Mouse (Mus musculus) heart, embryonic 13.5 days (tissue): ENCODE results near the gene Nav1. TPM values are rescaled to one million over a fixed set of nuclear protein-coding genes. Genes with fewer than 3 reads are reported as not detected.

Source experiments
- ATAC-seq: fragments of 200-750 bp; cut with Nextera tagmentation; 2 replicates; pipeline ENCODE4 v1.8.0; 2017; ENCODE audit warnings: moderate TSS enrichment; ENCODE audit not compliant: insufficient number of reproducible peaks, low FRiP score, low TSS enrichment; ENCODE audit errors: extremely low read depth
- H3K27ac ChIP-seq: fragments of 300-500 bp; sonication (generic); replicated peaks from 2 replicates; pipeline ENCODE4 v1.5.1; 2015; ENCODE audit warnings: moderate library complexity, mild to moderate bottlenecking, inconsistent platforms
- H3K27me3 ChIP-seq: fragments of 300-500 bp; sonication (generic); replicated peaks from 2 replicates; pipeline ENCODE4 v1.6.1; 2015; ENCODE audit warnings: mild to moderate bottlenecking, inconsistent platforms
- H3K36me3 ChIP-seq: fragments of 300-500 bp; sonication (generic); 2 replicates; pipeline ENCODE4 v1.6.1; 2015; ENCODE audit warnings: mild to moderate bottlenecking, inconsistent platforms
- H3K4me1 ChIP-seq: fragments of 300-500 bp; sonication (generic); 2 replicates; pipeline ENCODE4 v1.6.1; 2015; ENCODE audit warnings: inconsistent platforms
- H3K4me2 ChIP-seq: fragments of 300-500 bp; sonication (generic); 2 replicates; pipeline ENCODE4 v1.6.1; 2015; ENCODE audit warnings: inconsistent platforms, mild to moderate bottlenecking, moderate library complexity
- H3K4me3 ChIP-seq: fragments of 300-500 bp; sonication (generic); 2 replicates; pipeline ENCODE4 v1.5.1; 2015; ENCODE audit warnings: moderate library complexity, mild to moderate bottlenecking, inconsistent platforms
- H3K9ac ChIP-seq: fragments of 300-500 bp; sonication (generic); 2 replicates; pipeline ENCODE4 v1.6.1; 2015; ENCODE audit warnings: inconsistent platforms, mild to moderate bottlenecking, moderate library complexity
- H3K9me3 ChIP-seq: fragments of 300-500 bp; sonication (generic); 2 replicates; pipeline ENCODE4 v1.6.1; 2016; ENCODE audit warnings: inconsistent platforms
- WGBS: fragments of 180-500 bp; shearing (Covaris S2); methylation state at CpG from one replicate; pipeline ENCODE4 v1.1.7; 2015; ENCODE audit warnings: mixed read lengths; 5-methylcytosine and 5-hydroxymethylcytosine counted together
- polyA plus RNA-seq: library from polyadenylated mRNA; unstranded; fragments of >200 nt; fragmentation: Nextera tagmentation; extraction: Ambion mirVana; gene quantifications from 2 replicates; pipeline ENCODE4 v1.2.1, GENCODE M21; 2015

Nav1 gene
- polyA plus RNA-seq = 24.6 and 25.6 TPM in 2 replicates

DNA sequence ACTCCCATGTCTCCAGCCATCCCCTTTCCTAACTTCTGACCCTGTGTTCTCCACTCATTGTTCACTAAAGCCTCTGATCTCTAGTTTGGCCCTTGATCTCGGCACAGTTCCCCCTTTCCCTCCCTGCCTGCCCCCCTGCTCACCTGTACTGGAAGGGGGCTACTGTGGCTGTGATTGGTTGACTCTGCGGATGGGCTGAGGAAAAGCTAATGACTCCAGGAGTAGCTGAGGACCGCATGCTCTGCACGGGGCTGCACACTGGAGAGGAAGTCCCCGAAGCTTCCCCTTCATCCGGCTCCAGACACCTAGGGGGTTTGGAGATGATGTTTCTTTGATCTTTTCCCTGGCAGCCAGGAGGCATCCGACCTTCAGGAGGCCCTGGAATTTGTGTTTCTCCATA lies at the start of gene Nav1:
Gene Nav1, minus strand, starts transcription at position 277 of the 400 bp plus-strand sequence.
- H3K4me3 ChIP-seq = no peak within 1 kb of the TSS
- H3K27ac ChIP-seq = no peak within 1 kb of the TSS
- peaks cover 15% of the 10 kb centered on the region for H3K4me1 ChIP-seq
- no peak for ATAC-seq
- no peaks in the 10 kb centered on the region for H3K27me3 ChIP-seq
- WGBS = 41% methylated on average over 7 of the region's 7 CpGs
- H3K9me3 ChIP-seq = no peaks in the 10 kb centered on the region
- no peak within 1 kb of the TSS for H3K9ac ChIP-seq
- H3K4me2 ChIP-seq = no peak within 1 kb of the TSS
- H3K36me3 ChIP-seq = peaks cover 12% of the 10 kb centered on the region

DNA sequence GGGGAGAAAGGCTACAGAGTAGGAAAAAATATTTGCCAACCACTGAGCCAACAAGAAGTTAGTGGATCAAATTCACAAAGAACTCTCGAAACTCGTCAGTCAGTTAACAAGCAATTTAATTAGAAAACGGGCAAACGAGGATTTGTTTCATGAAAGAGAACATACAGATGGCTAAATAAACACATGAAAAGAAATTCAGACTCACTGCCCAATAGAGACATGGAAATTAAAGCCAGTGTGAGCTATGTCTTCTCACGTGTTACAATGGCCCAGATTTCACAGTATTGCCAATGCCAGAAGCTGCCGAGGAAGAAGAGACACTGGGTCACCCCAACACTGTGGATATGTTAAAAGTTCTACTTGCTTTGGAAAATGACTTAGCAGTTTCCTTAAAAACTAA lies 46.8 kb upstream of the Nav1 start:
- ATAC-seq = no peak
- Histone ChIP-seq H3K9ac (no peak overlapping the region), H3K36me3 (peaks cover 40% of the 10 kb centered on the region), H3K9me3 (peaks cover 12% of the 10 kb centered on the region; the same call in 1 of the 2 replicates), H3K4me2 (no peak overlapping the region), H3K4me1 (peaks cover 11% of the 10 kb centered on the region), H3K27ac (no peak overlapping the region), H3K27me3 (no peaks in the 10 kb centered on the region), H3K4me3 (no peak overlapping the region)
- 85% methylated on average over 6 of the region's 6 CpGs for WGBS

DNA sequence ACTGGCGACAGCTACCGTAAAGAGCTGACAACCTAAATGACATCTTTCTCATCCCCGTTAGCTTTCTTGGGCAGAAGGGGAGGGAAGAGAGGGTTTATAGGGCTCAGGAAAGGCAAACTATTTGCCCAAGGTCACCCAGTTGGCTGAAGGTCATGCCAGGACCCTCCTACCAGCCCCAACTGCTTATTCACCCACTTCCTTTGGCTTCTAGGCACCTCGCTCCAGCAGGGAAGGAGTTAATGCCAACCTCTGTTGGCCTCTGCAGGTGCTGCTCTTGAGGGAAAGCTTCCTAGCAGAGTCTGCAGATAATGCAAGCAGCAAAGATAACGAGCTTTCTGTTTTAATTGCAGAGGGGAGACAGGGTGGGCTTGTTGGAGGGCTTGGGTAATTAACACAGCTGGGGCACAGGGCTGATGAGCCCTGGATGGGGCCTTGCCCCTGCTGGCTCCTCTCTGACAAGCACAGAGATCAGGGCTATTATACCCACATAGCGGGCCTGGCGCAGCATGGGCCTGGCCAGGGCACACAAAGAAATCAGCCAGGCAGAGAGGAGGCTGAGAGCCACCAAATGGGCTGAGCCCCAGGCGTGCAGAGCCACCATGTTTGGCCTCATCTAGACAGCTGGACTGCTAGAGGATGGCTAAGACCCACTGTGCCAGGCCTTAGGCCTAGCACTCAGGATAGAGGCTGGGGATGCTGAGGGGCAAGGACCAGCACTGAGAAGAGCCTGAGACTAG lies 38.5 kb upstream of the Nav1 start:
- H3K9me3 ChIP-seq = no peaks in the 10 kb centered on the region
- 65% methylated on average over 8 of the region's 8 CpGs for WGBS
- H3K4me1 ChIP-seq = peaks cover 24% of the 10 kb centered on the region
- no peak overlapping the region for H3K4me2 ChIP-seq
- H3K9ac ChIP-seq = no peak overlapping the region
- no peak for ATAC-seq
- H3K27me3 ChIP-seq = no peaks in the 10 kb centered on the region
- H3K36me3 ChIP-seq = peaks cover 7% of the 10 kb centered on the region; the same call in 1 of the 2 replicates
- H3K4me3 ChIP-seq = no peak overlapping the region
- H3K27ac ChIP-seq = no peak overlapping the region

DNA sequence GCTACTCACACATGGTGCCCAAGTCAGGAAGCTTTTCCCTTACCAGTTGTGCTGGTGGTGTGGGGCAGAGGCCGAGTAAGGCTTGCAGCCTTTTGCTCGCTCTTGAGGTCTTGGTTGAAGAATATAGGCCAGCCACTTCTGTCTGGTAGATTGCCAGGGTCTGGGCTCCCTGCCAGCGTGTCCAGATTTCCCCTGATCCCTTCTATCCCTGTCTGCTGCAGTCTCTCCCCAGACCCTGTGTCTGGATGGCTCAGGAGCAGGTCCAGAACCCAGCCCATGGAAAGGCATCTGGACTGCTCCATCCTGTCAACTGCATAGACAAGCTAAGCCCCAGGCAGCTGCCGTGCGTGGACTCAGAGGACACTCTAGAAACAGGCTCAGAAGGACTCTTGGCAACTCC lies 37.0 kb upstream of the Nav1 start:
- no peak overlapping the region for H3K4me2 ChIP-seq
- no peak overlapping the region for H3K4me3 ChIP-seq
- H3K36me3 ChIP-seq = peaks cover 7% of the 10 kb centered on the region; the same call in 1 of the 2 replicates
- 0 out of 2 replicates have a peak, but pooled peaks have one; percentile 43 for ATAC-seq
- peaks cover 24% of the 10 kb centered on the region for H3K4me1 ChIP-seq
- no peak overlapping the region for H3K9ac ChIP-seq
- H3K9me3 ChIP-seq = no peaks in the 10 kb centered on the region
- 0 out of 2 replicates have a peak overlapping the region, but pooled peaks have one; percentile 0 for H3K27ac ChIP-seq
- WGBS = 29% methylated on average over 5 of the region's 5 CpGs
- no peaks in the 10 kb centered on the region for H3K27me3 ChIP-seq

DNA sequence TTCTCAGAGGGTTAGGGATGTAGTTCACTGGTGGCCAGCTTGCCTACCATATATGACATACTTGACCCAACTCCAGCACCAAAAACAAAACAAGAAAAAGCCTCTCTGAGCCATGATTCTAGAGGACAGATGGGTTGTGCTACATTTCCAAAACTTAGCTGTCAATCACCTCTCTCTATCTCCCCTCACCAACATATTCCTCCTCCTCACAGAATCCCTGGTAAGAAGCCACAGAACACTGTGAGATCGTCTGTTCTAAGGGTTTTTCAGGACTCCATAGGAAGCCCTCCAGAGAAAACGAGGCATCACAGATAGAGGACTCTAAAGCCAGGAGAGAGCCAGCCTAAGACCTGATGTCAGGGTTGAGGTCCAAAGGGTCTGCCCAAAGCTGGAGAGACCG lies 36.6 kb upstream of the Nav1 start:
- Histone ChIP-seq H3K27ac (0 out of 2 replicates have a peak overlapping the region, but pooled peaks have one; percentile 0), H3K4me3 (no peak overlapping the region), H3K9ac (no peak overlapping the region), H3K27me3 (no peaks in the 10 kb centered on the region), H3K4me1 (peaks cover 24% of the 10 kb centered on the region), H3K36me3 (peaks cover 5% of the 10 kb centered on the region; the same call in 1 of the 2 replicates), H3K9me3 (no peaks in the 10 kb centered on the region), H3K4me2 (no peak overlapping the region)
- 57% methylated on average over 3 of the region's 3 CpGs for WGBS
- 0 out of 2 replicates have a peak, but pooled peaks have one; percentile 15 for ATAC-seq

DNA sequence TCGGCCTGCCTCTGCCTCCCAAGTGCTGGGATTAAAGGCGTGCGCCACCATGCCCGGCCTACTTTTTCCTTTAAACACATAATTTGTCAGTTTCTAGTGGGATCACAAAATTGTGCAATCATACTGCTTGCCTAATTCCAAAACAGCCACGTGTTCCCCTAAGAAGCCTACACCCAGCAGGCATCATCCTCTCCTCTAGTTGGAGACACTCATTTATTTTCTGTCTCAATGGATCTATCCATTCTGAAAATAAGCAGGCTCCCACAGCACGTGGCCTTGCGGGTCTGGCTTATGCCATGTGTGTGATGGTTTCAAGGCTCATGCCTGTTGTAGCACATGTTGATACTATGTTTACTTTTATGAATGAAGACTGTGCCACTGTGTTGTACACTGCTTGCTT lies 32.8 kb upstream of the Nav1 start:
- no peak overlapping the region for H3K4me2 ChIP-seq
- H3K36me3 ChIP-seq = no peaks in the 10 kb centered on the region
- H3K27ac ChIP-seq = no peak overlapping the region
- H3K27me3 ChIP-seq = no peaks in the 10 kb centered on the region
- H3K4me1 ChIP-seq = peaks cover 51% of the 10 kb centered on the region
- 86% methylated on average over 7 of the region's 7 CpGs for WGBS
- H3K9ac ChIP-seq = no peak overlapping the region
- ATAC-seq = no peak
- no peaks in the 10 kb centered on the region for H3K9me3 ChIP-seq
- H3K4me3 ChIP-seq = no peak overlapping the region

DNA sequence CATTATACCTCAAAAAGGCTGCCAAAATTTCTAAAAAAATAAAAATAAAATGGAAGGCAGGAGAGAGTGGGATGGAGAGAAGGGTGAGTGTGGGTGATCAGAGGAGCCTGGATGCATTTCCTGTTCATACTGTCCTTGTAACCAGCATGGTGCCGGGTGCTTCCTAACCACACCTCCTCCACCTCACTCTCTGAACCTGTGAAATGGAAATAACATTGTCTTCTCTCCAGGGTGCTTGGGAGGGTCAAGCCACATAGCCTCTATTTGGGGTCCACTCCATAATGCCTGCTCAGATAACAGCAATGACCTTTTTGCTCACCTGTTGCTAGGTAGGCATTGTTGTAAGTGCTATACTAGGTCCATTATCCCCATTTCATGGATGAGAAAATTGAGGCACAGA lies 32.0 kb upstream of the Nav1 start:
- Histone ChIP-seq H3K36me3 (no peaks in the 10 kb centered on the region), H3K9me3 (no peaks in the 10 kb centered on the region), H3K4me1 (peaks cover 44% of the 10 kb centered on the region), H3K27ac (no peak overlapping the region), H3K27me3 (no peaks in the 10 kb centered on the region), H3K4me2 (no peak overlapping the region), H3K4me3 (no peak overlapping the region), H3K9ac (no peak overlapping the region)
- no peak for ATAC-seq
- 76% methylated on average over 1 of the region's 1 CpGs for WGBS

DNA sequence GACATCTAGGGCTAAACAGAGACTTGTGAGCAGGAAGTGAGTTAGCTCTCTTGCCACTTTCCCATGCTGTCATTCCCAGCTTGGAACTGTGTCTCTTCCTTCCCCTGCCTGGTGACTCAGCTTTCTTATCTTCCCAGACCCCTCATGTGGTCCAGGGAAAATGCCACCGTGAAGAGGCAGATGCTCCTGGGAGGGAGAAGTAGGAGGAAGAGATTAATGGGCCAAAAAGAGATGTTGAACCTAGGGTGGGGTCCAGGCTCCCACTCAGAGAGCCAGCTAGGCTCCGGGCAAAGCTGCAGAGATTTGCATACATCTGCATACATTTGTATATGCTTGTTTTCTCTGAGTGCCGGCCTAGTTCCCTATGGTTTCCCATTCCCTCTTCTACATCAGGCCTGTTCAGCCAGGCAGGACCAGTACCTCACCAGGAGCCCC lies 30.5 kb upstream of the Nav1 start:
- H3K4me3 ChIP-seq = no peak overlapping the region
- H3K27ac ChIP-seq = no peak overlapping the region
- 10% methylated on average over 3 of the region's 3 CpGs for WGBS
- no peaks in the 10 kb centered on the region for H3K36me3 ChIP-seq
- peaks cover 39% of the 10 kb centered on the region for H3K4me1 ChIP-seq
- no peak overlapping the region for H3K4me2 ChIP-seq
- H3K9me3 ChIP-seq = no peaks in the 10 kb centered on the region
- H3K27me3 ChIP-seq = no peaks in the 10 kb centered on the region
- no peak overlapping the region for H3K9ac ChIP-seq
- no peak for ATAC-seq

DNA sequence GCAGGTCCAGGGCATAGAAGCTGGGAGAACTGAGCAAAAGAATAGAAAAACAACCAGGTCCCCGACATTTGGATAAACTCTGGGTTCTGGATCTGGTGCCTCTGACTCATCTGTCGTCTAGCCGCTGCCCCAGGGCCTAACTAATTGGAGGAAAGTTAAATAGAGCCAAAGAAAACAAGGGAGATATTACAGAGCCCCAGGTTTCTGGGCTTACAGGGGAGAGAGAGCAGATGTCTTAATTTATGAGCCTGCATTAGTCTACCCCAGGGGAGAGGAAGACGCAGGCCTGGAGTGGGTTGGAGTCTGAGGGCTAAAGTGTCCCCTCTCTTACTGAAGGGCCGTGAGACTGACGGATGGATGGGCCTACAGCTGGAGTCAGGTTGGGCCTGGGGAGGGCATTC lies 29.0 kb upstream of the Nav1 start:
- 54% methylated on average over 6 of the region's 6 CpGs for WGBS
- H3K27me3 ChIP-seq = no peaks in the 10 kb centered on the region
- no peaks in the 10 kb centered on the region for H3K9me3 ChIP-seq
- no peak overlapping the region for H3K9ac ChIP-seq
- H3K4me1 ChIP-seq = peaks cover 52% of the 10 kb centered on the region
- no peaks in the 10 kb centered on the region for H3K36me3 ChIP-seq
- H3K4me3 ChIP-seq = no peak overlapping the region
- ATAC-seq = no peak
- peak overlapping the region; percentile 61; the same call in 1 of the 2 replicates for H3K27ac ChIP-seq
- no peak overlapping the region for H3K4me2 ChIP-seq

DNA sequence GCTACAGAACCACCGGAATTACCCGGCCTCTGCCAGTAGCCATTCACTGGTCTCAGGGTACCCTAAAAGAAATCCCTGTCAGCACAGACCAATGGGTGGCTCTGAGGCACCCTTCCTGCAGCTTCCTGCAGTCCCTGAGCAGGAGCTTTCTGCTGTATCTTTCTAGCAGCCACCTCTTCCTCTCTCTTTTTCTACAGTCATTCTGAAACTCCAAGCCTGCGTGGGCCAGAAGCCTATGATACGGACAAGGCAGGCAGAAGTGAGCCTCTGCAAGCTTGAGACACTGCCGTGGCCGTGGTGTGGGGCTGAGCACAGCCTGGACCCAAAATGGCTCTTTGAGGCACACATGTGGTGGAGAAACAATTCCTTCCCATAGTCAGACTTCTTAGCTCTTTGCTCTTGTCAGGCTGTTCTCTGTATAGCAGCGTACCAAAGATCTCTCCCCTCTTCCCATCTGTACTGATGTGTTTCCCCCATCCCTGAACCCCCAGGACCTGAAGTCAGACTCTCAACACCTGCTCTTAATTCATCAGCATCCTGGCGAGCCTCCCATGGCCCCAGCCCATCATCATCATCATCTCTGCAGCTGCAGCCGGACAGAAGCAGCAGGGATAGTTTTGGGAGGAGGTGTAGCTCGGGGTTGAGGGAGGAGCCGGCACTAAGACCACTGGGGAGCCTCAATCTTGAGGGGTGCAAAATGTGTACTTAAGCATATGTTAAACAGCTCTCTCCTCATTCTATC lies 28.4 kb upstream of the Nav1 start:
- WGBS = 68% methylated on average over 11 of the region's 11 CpGs
- no peak for ATAC-seq
- Histone ChIP-seq H3K27ac (no peak overlapping the region), H3K4me1 (peaks cover 57% of the 10 kb centered on the region), H3K4me3 (no peak overlapping the region), H3K9ac (no peak overlapping the region), H3K36me3 (no peaks in the 10 kb centered on the region), H3K4me2 (no peak overlapping the region), H3K9me3 (no peaks in the 10 kb centered on the region), H3K27me3 (no peaks in the 10 kb centered on the region)

DNA sequence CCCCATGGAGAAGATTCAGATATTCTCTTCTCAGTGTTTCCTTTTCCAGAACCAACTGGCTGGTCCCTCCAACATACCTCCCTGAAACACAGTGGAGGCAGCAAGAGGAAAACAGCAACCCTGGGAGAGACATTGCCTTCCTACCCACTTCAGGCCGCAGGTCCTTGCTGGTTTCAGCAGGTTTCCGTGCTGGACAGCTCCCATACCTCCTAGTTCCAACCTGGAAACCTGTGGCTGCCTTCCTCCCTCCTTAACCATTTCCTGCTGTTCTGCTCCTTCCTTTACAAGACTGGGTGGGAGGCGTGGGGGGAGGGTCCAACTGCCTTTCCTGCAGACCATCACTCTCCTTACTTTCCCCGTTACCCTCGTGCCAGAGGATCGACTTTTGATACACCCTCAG lies 27.7 kb upstream of the Nav1 start:
- H3K27me3 ChIP-seq = no peaks in the 10 kb centered on the region
- H3K27ac ChIP-seq = no peak overlapping the region
- 11% methylated on average over 6 of the region's 6 CpGs for WGBS
- H3K9me3 ChIP-seq = no peaks in the 10 kb centered on the region
- no peak overlapping the region for H3K4me2 ChIP-seq
- no peak overlapping the region for H3K4me3 ChIP-seq
- no peak for ATAC-seq
- no peak overlapping the region for H3K9ac ChIP-seq
- H3K36me3 ChIP-seq = no peaks in the 10 kb centered on the region
- H3K4me1 ChIP-seq = peaks cover 61% of the 10 kb centered on the region
